Comparison of ENCODE assay signal across 28 mouse cellular contexts in genomic region chr6:16646269-16646668, GRCm38 (mm10).
"Had no signal": no experiment of that assay in that cellular context is flagged by ENCODE, and none has a peak within 500 bp of the region (broad histone marks: within the 10 kb centered on the region; RNA-seq: fewer than 3 reads in every experiment).

No protein-coding gene starts in this region.

- H3K4me3 ChIP-seq: embryonic facial prominence, embryonic 10.5 days; embryonic facial prominence, embryonic 12.5 days; embryonic facial prominence, embryonic 13.5 days; embryonic facial prominence, embryonic 15.5 days; erythroblast, embryonic 14.5 days; forebrain, embryonic 10.5 days; forebrain, embryonic 12.5 days; forebrain, embryonic 13.5 days; forebrain, embryonic 15.5 days; gastrocnemius, adult 2 months had no signal

- H3K9ac ChIP-seq: embryonic facial prominence, embryonic 12.5 days; embryonic facial prominence, embryonic 13.5 days; embryonic facial prominence, embryonic 15.5 days; forebrain, embryonic 12.5 days; forebrain, embryonic 13.5 days; forebrain, embryonic 15.5 days; forebrain, postnatal 0 days had no signal

- H3K4me2 ChIP-seq: embryonic facial prominence, embryonic 12.5 days; embryonic facial prominence, embryonic 13.5 days; embryonic facial prominence, embryonic 15.5 days; forebrain, embryonic 12.5 days; forebrain, embryonic 13.5 days; forebrain, embryonic 15.5 days had no signal

- H3K4me1 ChIP-seq: embryonic facial prominence, embryonic 10.5 days; embryonic facial prominence, embryonic 12.5 days; embryonic facial prominence, embryonic 13.5 days; embryonic facial prominence, embryonic 15.5 days; forebrain, embryonic 10.5 days; forebrain, embryonic 12.5 days; forebrain, embryonic 13.5 days; forebrain, embryonic 15.5 days had no signal

- H3K27me3 ChIP-seq: embryonic facial prominence, embryonic 12.5 days; embryonic facial prominence, embryonic 13.5 days; embryonic facial prominence, embryonic 15.5 days; forebrain, embryonic 12.5 days; forebrain, embryonic 13.5 days; forebrain, embryonic 15.5 days had no signal

- DNase-seq: cerebellum, adult 2 months; cerebellum, adult 8-10 months; cerebellum, adult 9-10 months; cerebellum, adult 9-11 months; cerebellum, postnatal 10 days; cerebellum, postnatal 14 days; cerebellum, postnatal 25 days; cerebellum, postnatal 36 days; embryo, embryonic 11 days; forebrain, postnatal 0 days; gastrocnemius, adult 2 months; gastrocnemius, postnatal 10 days; gastrocnemius, postnatal 14 days; gastrocnemius, postnatal 25 days; gastrocnemius, postnatal 36 days; heart, adult 11 months; heart, adult 18-20 months had no signal

- ATAC-seq: forebrain, embryonic 13.5 days; forebrain, embryonic 14.5 days; forebrain, embryonic 15.5 days; forebrain, embryonic 16.5 days; forebrain, postnatal 0 days had no signal

- H3K9me3 ChIP-seq: embryonic facial prominence, embryonic 10.5 days; embryonic facial prominence, embryonic 12.5 days; embryonic facial prominence, embryonic 13.5 days; embryonic facial prominence, embryonic 15.5 days; forebrain, embryonic 10.5 days; forebrain, embryonic 12.5 days; forebrain, embryonic 13.5 days; forebrain, embryonic 15.5 days had no signal

- H3K36me3 ChIP-seq: embryonic facial prominence, embryonic 10.5 days; embryonic facial prominence, embryonic 12.5 days; embryonic facial prominence, embryonic 13.5 days; embryonic facial prominence, embryonic 15.5 days; forebrain, embryonic 10.5 days; forebrain, embryonic 12.5 days; forebrain, embryonic 15.5 days had no signal

- H3K27ac ChIP-seq: embryonic facial prominence, embryonic 10.5 days; embryonic facial prominence, embryonic 12.5 days; embryonic facial prominence, embryonic 13.5 days; embryonic facial prominence, embryonic 15.5 days; forebrain, embryonic 10.5 days; forebrain, embryonic 12.5 days; forebrain, embryonic 13.5 days; forebrain, embryonic 15.5 days; gastrocnemius, adult 2 months had no signal
